Mouse (Mus musculus) liver, postnatal 0 days (tissue): ENCODE data around the gene Smox. TPM values are rescaled to one million over a fixed set of nuclear protein-coding genes. Genes with fewer than 3 reads are reported as not detected.
A peak's percentile ranks its signal among the peaks of the same experiment; 100 is the strongest.

Source experiments
- ATAC-seq: fragments of 200-750 bp; cut with Nextera tagmentation; 2 replicates; pipeline ENCODE4 v1.8.0; 2017; ENCODE audit warnings: mild to moderate bottlenecking, moderate library complexity
- DNase-seq: peaks from one replicate; pipeline ENCODE4 v3.0.0-alpha.2; 2016
- H3K27ac ChIP-seq: fragments of 300-500 bp; sonication (generic); 2 replicates; pipeline ENCODE4 v1.5.1; 2014; ENCODE audit warnings: antibody characterized with exemption, moderate library complexity, mild to moderate bottlenecking, low read depth
- H3K27me3 ChIP-seq: fragments of 300-500 bp; sonication (generic); 2 replicates; pipeline ENCODE4 v1.6.1; 2014; ENCODE audit warnings: low read length, control low read depth, mixed read lengths; ENCODE audit not compliant: insufficient read depth
- H3K36me3 ChIP-seq: fragments of 300-500 bp; sonication (generic); replicated peaks from 2 replicates; pipeline ENCODE4 v1.6.1; 2014; ENCODE audit warnings: mild to moderate bottlenecking, control low read depth, low read length, moderate library complexity, mixed read lengths; ENCODE audit not compliant: insufficient read depth
- H3K4me1 ChIP-seq: fragments of 300-500 bp; sonication (generic); 2 replicates; pipeline ENCODE4 v1.6.1; 2014; ENCODE audit warnings: antibody characterized with exemption, mild to moderate bottlenecking, control low read depth; ENCODE audit not compliant: insufficient read depth
- H3K4me2 ChIP-seq: fragments of 300-500 bp; sonication (generic); 2 replicates; pipeline ENCODE4 v1.6.1; 2014; ENCODE audit warnings: low read depth, mild to moderate bottlenecking, low read length, moderate library complexity, mixed read lengths
- H3K4me3 ChIP-seq: fragments of 300-500 bp; sonication (generic); 2 replicates; pipeline ENCODE4 v1.5.1; 2014; ENCODE audit warnings: low read depth, low read length
- H3K9ac ChIP-seq: fragments of 300-500 bp; sonication (generic); replicated peaks from 2 replicates; pipeline ENCODE4 v1.6.1; 2014; ENCODE audit warnings: mild to moderate bottlenecking, moderate library complexity
- H3K9me3 ChIP-seq: fragments of 300-500 bp; sonication (generic); 2 replicates; pipeline ENCODE4 v1.6.1; 2016; ENCODE audit warnings: mild to moderate bottlenecking, control low read depth, low read length, mixed read lengths
- CTCF ChIP-seq: sonication (generic); IDR thresholded peaks from 2 replicates; pipeline ENCODE4 v1.5.1; 2016; ENCODE audit warnings: antibody characterized with exemption, low read depth
- EP300 ChIP-seq: IDR thresholded peaks from 2 replicates; pipeline ENCODE4 v1.6.1; 2016; ENCODE audit warnings: antibody characterized with exemption, low read depth, mild to moderate bottlenecking
- WGBS: fragments of 180-500 bp; shearing (Covaris S2); extraction: QIAGEN DNeasy Blood & Tissue Kit; methylation state at CpG from one replicate; pipeline ENCODE4 v1.1.7; 2014; ENCODE audit not compliant: insufficient replicate concordance; 5-methylcytosine and 5-hydroxymethylcytosine counted together
- polyA plus RNA-seq: library from polyadenylated mRNA; unstranded; fragments of >200 nt; fragmentation: Nextera tagmentation; extraction: Ambion mirVana; gene quantifications from 2 replicates; pipeline ENCODE4 v1.2.1, GENCODE M21; 2015

The Smox gene
- polyA plus RNA-seq, 1 experiment from 2014 or later, result 56.7 TPM

GRCm38 (mm10) chr2:131529898-131530622, 38.8 kb downstream of the Smox start:
- 33% methylated on average over 11 of the region's 11 CpGs for WGBS
- TF ChIP-seq EP300 (no peak), CTCF (peak; percentile 94)
- ATAC-seq, result peak; percentile 71

GRCm38 (mm10) chr2:131530623-131531008, 39.3 kb downstream of the Smox start:
- no peak overlapping the region for H3K9ac ChIP-seq
- peak; percentile 70 for DNase-seq
- no peaks in the 10 kb centered on the region for H3K36me3 ChIP-seq
- H3K4me3 ChIP-seq, result no peak overlapping the region
- no peaks in the 10 kb centered on the region for H3K9me3 ChIP-seq
- 20% methylated on average over 9 of the region's 9 CpGs for WGBS
- peak; percentile 69 for ATAC-seq
- H3K4me2 ChIP-seq, result no peak overlapping the region
- H3K27ac ChIP-seq, result no peak overlapping the region
- TF ChIP-seq EP300, result no peak
- peak; percentile 80 for TF ChIP-seq CTCF
- 0 out of 2 replicates have a peak, but pooled peaks cover 4% of the 10 kb centered on the region for H3K4me1 ChIP-seq
- peaks cover 5% of the 10 kb centered on the region; the same call in 1 of the 2 replicates for H3K27me3 ChIP-seq

More at GRCm38 (mm10) chr2:131529898-131530622, 38.8 kb downstream of the Smox start:
- peak; percentile 67 for DNase-seq
- no peak overlapping the region for H3K4me3 ChIP-seq
- H3K9me3 ChIP-seq, result no peaks in the 10 kb centered on the region
- H3K27me3 ChIP-seq, result peaks cover 5% of the 10 kb centered on the region; the same call in 1 of the 2 replicates
- H3K4me1 ChIP-seq, result 0 out of 2 replicates have a peak, but pooled peaks cover 4% of the 10 kb centered on the region
- no peak overlapping the region for H3K9ac ChIP-seq
- peak overlapping the region; percentile 18; the same call in 1 of the 2 replicates for H3K4me2 ChIP-seq
- no peaks in the 10 kb centered on the region; the same call in 1 of the 2 replicates for H3K36me3 ChIP-seq
- H3K27ac ChIP-seq, result no peak overlapping the region

GRCm38 (mm10) chr2:131531271-131531670, 40.0 kb downstream of the Smox start:
- DNase-seq, result no peak
- no peaks in the 10 kb centered on the region for H3K9me3 ChIP-seq
- H3K27ac ChIP-seq, result no peak overlapping the region
- no peak overlapping the region for H3K4me3 ChIP-seq
- peaks cover 5% of the 10 kb centered on the region; the same call in 1 of the 2 replicates for H3K27me3 ChIP-seq
- no peak overlapping the region for H3K9ac ChIP-seq
- WGBS, result 77% methylated on average over 7 of the region's 7 CpGs
- H3K4me1 ChIP-seq, result 0 out of 2 replicates have a peak, but pooled peaks cover 4% of the 10 kb centered on the region
- TF ChIP-seq EP300, result no peak
- no peak for TF ChIP-seq CTCF
- ATAC-seq, result no peak
- H3K36me3 ChIP-seq, result no peaks in the 10 kb centered on the region
- no peak overlapping the region for H3K4me2 ChIP-seq

GRCm38 (mm10) chr2:131535168-131535567, 43.9 kb downstream of the Smox start:
- WGBS, result 68% methylated on average over 5 of the region's 5 CpGs
- Histone ChIP-seq H3K27me3 (peaks cover 5% of the 10 kb centered on the region; the same call in 1 of the 2 replicates), H3K36me3 (no peaks in the 10 kb centered on the region), H3K9me3 (no peaks in the 10 kb centered on the region), H3K4me1 (no peaks in the 10 kb centered on the region), H3K27ac (no peak overlapping the region), H3K4me3 (no peak overlapping the region), H3K4me2 (no peak overlapping the region), H3K9ac (no peak overlapping the region)
- no peak for TF ChIP-seq EP300
- TF ChIP-seq CTCF, result no peak
- DNase-seq (no peak), ATAC-seq (no peak)

- no peak overlapping the region for H3K4me2 ChIP-seq
- 67% methylated on average over 7 of the region's 7 CpGs for WGBS
- TF ChIP-seq CTCF, result no peak
- no peak for TF ChIP-seq EP300
- no peak overlapping the region for H3K27ac ChIP-seq
- DNase-seq (no peak), ATAC-seq (no peak)
- H3K4me1 ChIP-seq, result no peaks in the 10 kb centered on the region
- H3K9ac ChIP-seq, result no peak overlapping the region
- no peaks in the 10 kb centered on the region for H3K36me3 ChIP-seq
- H3K27me3 ChIP-seq, result no peaks in the 10 kb centered on the region
- H3K9me3 ChIP-seq, result no peaks in the 10 kb centered on the region
- H3K4me3 ChIP-seq, result no peak overlapping the region
Measured at GRCm38 (mm10) chr2:131538341-131538740, 47.0 kb downstream of the Smox start.

- Histone ChIP-seq H3K9me3 (no peaks in the 10 kb centered on the region), H3K9ac (no peak overlapping the region), H3K4me3 (no peak overlapping the region), H3K27ac (no peak overlapping the region), H3K36me3 (no peaks in the 10 kb centered on the region), H3K27me3 (0 out of 2 replicates have a peak, but pooled peaks cover 3% of the 10 kb centered on the region), H3K4me2 (no peak overlapping the region), H3K4me1 (no peaks in the 10 kb centered on the region)
- ATAC-seq (no peak), DNase-seq (no peak)
- 72% methylated on average over 6 of the region's 6 CpGs for WGBS
- TF ChIP-seq EP300 (no peak), CTCF (no peak)
Measured at GRCm38 (mm10) chr2:131539780-131540179, 48.5 kb downstream of the Smox start.
